Mouse (Mus musculus) liver, embryonic 13.5 days (tissue): Measurements from ENCODE around the gene Cep95. TPM values are rescaled to one million over a fixed set of nuclear protein-coding genes. Genes with fewer than 3 reads are reported as not detected.
"Not testable (repeated sequence)": the region's sequence is repeated elsewhere in the genome, so short reads cannot be mapped to it uniquely, and the experiment has no call there.

ENCODE experiments used
- ATAC-seq: fragments of 200-750 bp; cut with Nextera tagmentation; 2 replicates; pipeline ENCODE4 v1.8.0; 2017; ENCODE audit warnings: low read depth, mild to moderate bottlenecking, moderate number of reproducible peaks, moderate library complexity
- DNase-seq: peaks from one replicate; pipeline ENCODE4 v3.0.0; 2022
- H3K27ac ChIP-seq: fragments of 300-500 bp; sonication (generic); 2 replicates; pipeline ENCODE4 v1.5.1; 2015; ENCODE audit warnings: moderate library complexity, mild to moderate bottlenecking, inconsistent platforms
- H3K27me3 ChIP-seq: fragments of 300-500 bp; sonication (generic); 2 replicates; pipeline ENCODE4 v1.6.1; 2015; ENCODE audit warnings: mild to moderate bottlenecking, inconsistent platforms
- H3K36me3 ChIP-seq: fragments of 300-500 bp; sonication (generic); 2 replicates; pipeline ENCODE4 v1.6.1; 2015; ENCODE audit warnings: mild to moderate bottlenecking, inconsistent platforms
- H3K4me1 ChIP-seq: fragments of 300-500 bp; sonication (generic); replicated peaks from 2 replicates; pipeline ENCODE4 v1.6.1; 2015; ENCODE audit warnings: inconsistent platforms
- H3K4me2 ChIP-seq: fragments of 300-500 bp; sonication (generic); 2 replicates; pipeline ENCODE4 v1.6.1; 2015; ENCODE audit warnings: inconsistent platforms, mild to moderate bottlenecking, moderate library complexity
- H3K4me3 ChIP-seq: fragments of 300-500 bp; sonication (generic); replicated peaks from 2 replicates; pipeline ENCODE4 v1.5.1; 2015; ENCODE audit warnings: mild to moderate bottlenecking, inconsistent platforms
- H3K9ac ChIP-seq: fragments of 300-500 bp; sonication (generic); 2 replicates; pipeline ENCODE4 v1.6.1; 2015; ENCODE audit warnings: mild to moderate bottlenecking, inconsistent platforms
- H3K9me3 ChIP-seq: fragments of 300-500 bp; sonication (generic); replicated peaks from 2 replicates; pipeline ENCODE4 v1.6.1; 2016; ENCODE audit warnings: inconsistent platforms
- WGBS: fragments of 180-500 bp; shearing (Covaris S2); methylation state at CpG from one replicate; pipeline ENCODE4 v1.1.7; 2015; ENCODE audit not compliant: insufficient replicate concordance; 5-methylcytosine and 5-hydroxymethylcytosine counted together
- polyA plus RNA-seq: library from polyadenylated mRNA; unstranded; fragments of >200 nt; fragmentation: Nextera tagmentation; extraction: Ambion mirVana; gene quantifications from 2 replicates; pipeline ENCODE4 v1.2.1, GENCODE M21; 2015

Gene Cep95
- polyA plus RNA-seq, 1 experiment from 2014 or later = 8.1 TPM

GRCm38 (mm10) chr11:106777395-106777794 is 11.7 kb upstream of the Cep95 start:
- Histone ChIP-seq H3K27ac (0 out of 2 replicates have a peak overlapping the region, but pooled peaks have one; percentile 23), H3K36me3 (peaks cover 72% of the 10 kb centered on the region), H3K4me3 (peak overlapping the region; percentile 84), H3K4me2 (peak overlapping the region; percentile 87), H3K27me3 (no peaks in the 10 kb centered on the region), H3K9me3 (no peaks in the 10 kb centered on the region), H3K9ac (peak overlapping the region; percentile 33; the same call in 1 of the 2 replicates), H3K4me1 (peaks cover 31% of the 10 kb centered on the region)
- DNase-seq = no peak
- 83% methylated on average over 3 of the region's 3 CpGs for WGBS
- ATAC-seq = no peak

GRCm38 (mm10) chr11:106778132-106778531 is 10.9 kb upstream of the Cep95 start:
- Histone ChIP-seq H3K4me1 (peaks cover 38% of the 10 kb centered on the region), H3K27me3 (no peaks in the 10 kb centered on the region), H3K9ac (peak overlapping the region; percentile 93; the same call in 1 of the 2 replicates), H3K36me3 (peaks cover 72% of the 10 kb centered on the region), H3K4me2 (peak overlapping the region; percentile 87), H3K4me3 (peak overlapping the region; percentile 84), H3K27ac (no peak overlapping the region), H3K9me3 (no peaks in the 10 kb centered on the region)
- DNase-seq (no peak), ATAC-seq (no peak)
- WGBS = 74% methylated on average over 7 of the region's 7 CpGs

- Histone ChIP-seq H3K27ac (peak overlapping the region; percentile 96), H3K4me1 (peaks cover 44% of the 10 kb centered on the region), H3K9ac (peak overlapping the region; percentile 93), H3K36me3 (peaks cover 72% of the 10 kb centered on the region), H3K9me3 (no peaks in the 10 kb centered on the region), H3K4me3 (peak overlapping the region; percentile 84), H3K27me3 (no peaks in the 10 kb centered on the region), H3K4me2 (peak overlapping the region; percentile 87)
- 2% methylated on average over 39 of the region's 39 CpGs for WGBS
- peak; percentile 74 for ATAC-seq
- DNase-seq = no peak
Observed at GRCm38 (mm10) chr11:106778589-106779387, 10.3 kb upstream of the Cep95 start.

GRCm38 (mm10) chr11:106779388-106780088 is 9.5 kb upstream of the Cep95 start, which contains the start of gene Polg2:
Gene Polg2, minus strand, starts transcription at chr11:106779537.
- peak within 1 kb of the TSS; percentile 93 for H3K9ac ChIP-seq
- DNase-seq (peak; percentile 87), ATAC-seq (peak; percentile 99)
- H3K9me3 ChIP-seq = no peaks in the 10 kb centered on the region
- WGBS = 1% methylated on average over 30 of the region's 30 CpGs
- H3K4me1 ChIP-seq = peaks cover 48% of the 10 kb centered on the region
- peaks cover 72% of the 10 kb centered on the region for H3K36me3 ChIP-seq
- H3K27me3 ChIP-seq = no peaks in the 10 kb centered on the region
- peak within 1 kb of the TSS; percentile 96 for H3K27ac ChIP-seq
- H3K4me2 ChIP-seq = peak within 1 kb of the TSS; percentile 87
- peak within 1 kb of the TSS; percentile 84 for H3K4me3 ChIP-seq

- peak overlapping the region; percentile 87 for H3K4me2 ChIP-seq
- DNase-seq (no peak), ATAC-seq (no peak)
- H3K36me3 ChIP-seq = peaks cover 72% of the 10 kb centered on the region
- peak overlapping the region; percentile 84 for H3K4me3 ChIP-seq
- WGBS = 68% methylated on average over 4 of the region's 4 CpGs
- no peaks in the 10 kb centered on the region for H3K27me3 ChIP-seq
- H3K9me3 ChIP-seq = no peaks in the 10 kb centered on the region
- H3K27ac ChIP-seq = peak overlapping the region; percentile 96
- H3K9ac ChIP-seq = peak overlapping the region; percentile 93
- peaks cover 48% of the 10 kb centered on the region for H3K4me1 ChIP-seq
Observed at GRCm38 (mm10) chr11:106780089-106780425, 9.0 kb upstream of the Cep95 start.

GRCm38 (mm10) chr11:106780590-106781220 is 8.3 kb upstream of the Cep95 start:
- WGBS = 77% methylated on average over 6 of the region's 6 CpGs
- Histone ChIP-seq H3K4me1 (peaks cover 54% of the 10 kb centered on the region), H3K4me3 (peak overlapping the region; percentile 84; the same call in 1 of the 2 replicates), H3K4me2 (peak overlapping the region; percentile 87), H3K36me3 (peaks cover 72% of the 10 kb centered on the region), H3K27ac (peak overlapping the region; percentile 96), H3K9me3 (no peaks in the 10 kb centered on the region), H3K9ac (peak overlapping the region; percentile 39), H3K27me3 (no peaks in the 10 kb centered on the region)
- DNase-seq (no peak), ATAC-seq (no peak)

- DNase-seq, ATAC-seq, H3K9me3 ChIP-seq, H3K4me3 ChIP-seq, H3K27me3 ChIP-seq, H3K9ac ChIP-seq, H3K4me2 ChIP-seq, H3K27ac ChIP-seq: not testable (repeated sequence)
- Histone ChIP-seq H3K36me3 (peaks cover 74% of the 10 kb centered on the region), H3K4me1 (peaks cover 61% of the 10 kb centered on the region)
- 83% methylated on average over 7 of the region's 7 CpGs for WGBS
Observed at GRCm38 (mm10) chr11:106782271-106782670, 6.8 kb upstream of the Cep95 start.

GRCm38 (mm10) chr11:106782841-106783764 is 5.9 kb upstream of the Cep95 start:
- Histone ChIP-seq H3K27ac (no peak overlapping the region; the same call in 1 of the 2 replicates), H3K27me3 (no peaks in the 10 kb centered on the region), H3K9me3 (no peaks in the 10 kb centered on the region), H3K4me3 (no peak overlapping the region), H3K36me3 (peaks cover 73% of the 10 kb centered on the region), H3K4me1 (peaks cover 52% of the 10 kb centered on the region), H3K9ac (no peak overlapping the region), H3K4me2 (no peak overlapping the region)
- DNase-seq (no peak), ATAC-seq (no peak)
- 82% methylated on average over 9 of the region's 9 CpGs for WGBS

- no peak overlapping the region for H3K4me3 ChIP-seq
- ATAC-seq = no peak
- H3K4me2 ChIP-seq = no peak overlapping the region
- H3K4me1 ChIP-seq = peaks cover 49% of the 10 kb centered on the region
- H3K27ac ChIP-seq = no peak overlapping the region
- 82% methylated on average over 2 of the region's 2 CpGs for WGBS
- no peaks in the 10 kb centered on the region for H3K9me3 ChIP-seq
- H3K36me3 ChIP-seq = peaks cover 73% of the 10 kb centered on the region
- H3K9ac ChIP-seq = no peak overlapping the region
- H3K27me3 ChIP-seq = no peaks in the 10 kb centered on the region
- no peak for DNase-seq
Observed at GRCm38 (mm10) chr11:106784476-106784875, 4.6 kb upstream of the Cep95 start.

- Histone ChIP-seq H3K36me3 (peaks cover 71% of the 10 kb centered on the region), H3K9ac (peak overlapping the region; percentile 99; the same call in 1 of the 2 replicates), H3K4me2 (peak overlapping the region; percentile 75; the same call in 1 of the 2 replicates), H3K27me3 (no peaks in the 10 kb centered on the region), H3K4me1 (peaks cover 45% of the 10 kb centered on the region), H3K4me3 (no peak overlapping the region), H3K27ac (no peak overlapping the region), H3K9me3 (no peaks in the 10 kb centered on the region)
- 73% methylated on average over 1 of the region's 1 CpGs for WGBS
- no peak for ATAC-seq
- no peak for DNase-seq
Observed at GRCm38 (mm10) chr11:106785043-106785442, 4.0 kb upstream of the Cep95 start.
